ENCODE assay signal across 9 mouse cellular contexts in the genomic region with DNA sequence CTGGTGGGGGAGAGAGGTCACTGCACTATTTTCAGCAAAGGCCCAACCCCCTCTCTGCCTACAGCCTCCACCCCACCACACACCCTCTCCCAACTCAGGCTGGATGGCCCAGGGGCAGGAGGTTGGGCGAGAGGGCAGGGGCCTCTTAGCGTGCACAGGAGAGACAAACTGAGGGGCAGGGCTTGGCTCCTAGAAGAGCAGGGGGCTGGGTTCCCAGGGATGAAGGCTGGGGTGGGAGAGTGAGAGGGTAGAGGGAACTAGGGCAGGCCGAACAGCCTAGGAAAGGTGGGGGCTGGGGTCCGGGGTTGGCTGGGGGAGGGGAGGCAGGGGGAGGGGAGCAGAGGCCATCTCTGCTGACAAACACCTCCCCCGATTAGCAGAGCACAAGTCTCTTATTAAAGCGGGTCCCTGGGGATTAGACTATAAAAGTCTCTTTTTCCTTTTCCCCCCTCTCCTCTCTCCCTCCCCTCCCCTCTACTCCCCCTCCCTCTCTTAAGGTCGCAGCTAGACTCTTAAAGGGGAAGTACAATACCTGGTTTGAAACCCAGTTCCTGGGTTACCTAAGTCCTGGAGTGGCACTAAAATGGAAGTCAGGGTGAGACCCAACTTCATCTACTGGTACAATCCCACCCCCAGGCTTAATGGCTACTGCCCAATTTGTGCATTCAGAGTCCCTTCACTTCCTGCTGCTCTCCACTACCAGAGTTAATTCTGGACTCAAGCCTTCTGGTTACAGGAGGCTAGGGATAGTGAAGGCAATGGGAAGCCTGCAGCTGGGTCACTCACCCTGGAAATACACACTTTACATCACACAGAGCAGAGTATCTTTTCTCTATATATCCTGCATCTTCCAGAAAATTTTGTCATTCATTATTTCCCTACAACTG. TPM values are rescaled to one million over a fixed set of nuclear protein-coding genes. Genes with fewer than 3 reads are reported as not detected.
DNase-seq lines count a peak whose midpoint lies in the region; ATAC-seq lines count a peak whose summit lies in the region.
"Had no signal": no experiment of that assay in that cellular context is flagged by ENCODE, and none has a peak within 500 bp of the region (broad histone marks: within the 10 kb centered on the region; RNA-seq: fewer than 3 reads in every experiment).

No protein-coding gene starts in this region.

- H3K4me2 ChIP-seq in heart, embryonic 13.5 days: peak overlapping the region; percentile 96
- H3K4me2 ChIP-seq in hindbrain, embryonic 16.5 days (ENCODE audit: low read length): peak overlapping the region; percentile 59
- peak overlapping the region; percentile 88 for H3K4me2 ChIP-seq in midbrain, embryonic 15.5 days

- WGBS in heart, embryonic 13.5 days: 4% methylated on average over 7 of the region's 7 CpGs
- 0% methylated on average over 7 of the region's 7 CpGs for WGBS in hindbrain, embryonic 16.5 days
- 6% methylated on average over 6 of the region's 7 CpGs for WGBS in midbrain, embryonic 15.5 days

- peak overlapping the region; percentile 75 for H3K4me3 ChIP-seq in heart, embryonic 13.5 days
- H3K4me3 ChIP-seq in hindbrain, embryonic 16.5 days (ENCODE audit: low read length): peak overlapping the region; percentile 91
- H3K4me3 ChIP-seq in midbrain, embryonic 15.5 days: peak overlapping the region; percentile 63

- peaks cover 20% of the 10 kb centered on the region for H3K27me3 ChIP-seq in heart, embryonic 13.5 days (replicated peaks)
- no peaks in the 10 kb centered on the region for H3K27me3 ChIP-seq in hindbrain, embryonic 16.5 days (replicated peaks; ENCODE audit: control insufficient read depth, insufficient read depth, low read length)
- no peaks in the 10 kb centered on the region for H3K27me3 ChIP-seq in midbrain, embryonic 15.5 days (replicated peaks)

- ATAC-seq in heart, embryonic 13.5 days (ENCODE audit: extremely low read depth, insufficient number of reproducible peaks, low FRiP score, low TSS enrichment): no peak
- ATAC-seq in hindbrain, embryonic 16.5 days: peak; percentile 14; the same call in 1 of the 2 replicates
- peak; percentile 42 for ATAC-seq in midbrain, embryonic 15.5 days (replicated peaks)

- H3K4me1 ChIP-seq in heart, embryonic 13.5 days: peaks cover 50% of the 10 kb centered on the region
- peaks cover 26% of the 10 kb centered on the region for H3K4me1 ChIP-seq in hindbrain, embryonic 16.5 days (ENCODE audit: control insufficient read depth, insufficient read depth, low read depth, low read length)
- H3K4me1 ChIP-seq in midbrain, embryonic 15.5 days: peaks cover 37% of the 10 kb centered on the region

- H3K9ac ChIP-seq in heart, embryonic 13.5 days: peak overlapping the region; percentile 85
- H3K9ac ChIP-seq in hindbrain, embryonic 16.5 days (ENCODE audit: low read depth, low read length): peak overlapping the region; percentile 64
- peak overlapping the region; percentile 52 for H3K9ac ChIP-seq in midbrain, embryonic 15.5 days

- intact Hi-C loops in heart, postnatal 14 days (cut with DNase I): no loop called here
- intact Hi-C loops in left cerebral cortex, postnatal 25 days (cut with DNase I): no loop called here

- H3K9me3 ChIP-seq in heart, embryonic 13.5 days: no peaks in the 10 kb centered on the region
- no peaks in the 10 kb centered on the region for H3K9me3 ChIP-seq in hindbrain, embryonic 16.5 days (ENCODE audit: control insufficient read depth, low read length)
- no peaks in the 10 kb centered on the region for H3K9me3 ChIP-seq in midbrain, embryonic 15.5 days

- no peak for DNase-seq in heart, postnatal 14 days
- DNase-seq in embryo, embryonic 10.5 days (ENCODE audit: low spot score): peak; percentile 91
- no peak for DNase-seq in left cerebral cortex, postnatal 25 days (ENCODE audit: low spot score in 2 of 2)
- no peak for DNase-seq in adrenal gland, postnatal 36 days
- DNase-seq in layer of hippocampus, postnatal 36 days: no peak

- H3K36me3 ChIP-seq in heart, embryonic 13.5 days: peaks cover 23% of the 10 kb centered on the region
- H3K36me3 ChIP-seq in hindbrain, embryonic 16.5 days (ENCODE audit: control insufficient read depth, insufficient read depth, low read length): 0 out of 2 replicates have a peak, but pooled peaks cover 2% of the 10 kb centered on the region
- peaks cover 13% of the 10 kb centered on the region; the same call in 1 of the 2 replicates for H3K36me3 ChIP-seq in midbrain, embryonic 15.5 days (replicated peaks)

- H3K27ac ChIP-seq in heart, embryonic 13.5 days (replicated peaks): peak overlapping the region; percentile 53
- peak overlapping the region; percentile 65 for H3K27ac ChIP-seq in hindbrain, embryonic 16.5 days (ENCODE audit: low read depth, low read length)
- peak overlapping the region; percentile 72 for H3K27ac ChIP-seq in midbrain, embryonic 15.5 days

RNA-seq across cellular contexts. Expression of a gene that starts 2.3 kb away (rescaled TPM):
- 2.8 and 3.6 TPM in 2 replicates for polyA plus RNA-seq in heart, embryonic 13.5 days (2015; fragmentation: Nextera tagmentation; extraction: Ambion mirVana)
- total RNA-seq in heart, postnatal 14 days (2021): 1 to 10 TPM; 2.8 TPM
- polyA plus RNA-seq in hindbrain, embryonic 16.5 days (2015; fragmentation: Nextera tagmentation; extraction: Ambion mirVana): 5.8 and 6.5 TPM in 2 replicates
- 10.3 and 10.9 TPM in 2 replicates for polyA plus RNA-seq in midbrain, embryonic 15.5 days (2015; fragmentation: Nextera tagmentation; extraction: Ambion mirVana)
- 10 to 100 TPM; 12.8 to 14.9 TPM for total RNA-seq in left cerebral cortex, postnatal 25 days (2021)
- total RNA-seq in adrenal gland, postnatal 36 days (2021): 1 to 10 TPM; 1.7 to 2.3 TPM
- 10 to 100 TPM; 20.4 to 22.7 TPM for total RNA-seq in layer of hippocampus, postnatal 36 days (2021)

RNA-seq across cellular contexts. Expression of a gene that starts 11.6 kb away (rescaled TPM):
- 370 and 426 TPM in 2 replicates for polyA plus RNA-seq in heart, embryonic 13.5 days (2015; fragmentation: Nextera tagmentation; extraction: Ambion mirVana)
- total RNA-seq in heart, postnatal 14 days (2021): 100 to 1,000 TPM; 127 to 131 TPM
- polyA plus RNA-seq in hindbrain, embryonic 16.5 days (2015; fragmentation: Nextera tagmentation; extraction: Ambion mirVana): 322 and 343 TPM in 2 replicates
- polyA plus RNA-seq in midbrain, embryonic 15.5 days (2015; fragmentation: Nextera tagmentation; extraction: Ambion mirVana): 154 and 184 TPM in 2 replicates
- 10 to 100 TPM; 65.0 to 74.0 TPM for total RNA-seq in left cerebral cortex, postnatal 25 days (2021)
- total RNA-seq in adrenal gland, postnatal 36 days (2021): 100 to 1,000 TPM; 285 to 398 TPM
- 10 to 100 TPM; 77.8 to 79.7 TPM for total RNA-seq in layer of hippocampus, postnatal 36 days (2021)

RNA-seq across cellular contexts. Expression of a gene that starts 33.5 kb away (rescaled TPM):
- 8.9 and 10.3 TPM in 2 replicates for polyA plus RNA-seq in heart, embryonic 13.5 days (2015; fragmentation: Nextera tagmentation; extraction: Ambion mirVana)
- total RNA-seq in heart, postnatal 14 days (2021): 1 to 10 TPM; 8.6 to 9.5 TPM
- 29.6 and 30.0 TPM in 2 replicates for polyA plus RNA-seq in hindbrain, embryonic 16.5 days (2015; fragmentation: Nextera tagmentation; extraction: Ambion mirVana)
- polyA plus RNA-seq in midbrain, embryonic 15.5 days (2015; fragmentation: Nextera tagmentation; extraction: Ambion mirVana): 12.9 and 15.4 TPM in 2 replicates
- total RNA-seq in left cerebral cortex, postnatal 25 days (2021): 1 to 10 TPM; 6.0 to 8.2 TPM
- 10 to 100 TPM; 12.0 to 14.0 TPM for total RNA-seq in adrenal gland, postnatal 36 days (2021)
- total RNA-seq in layer of hippocampus, postnatal 36 days (2021): 1 to 10 TPM; 6.4 to 8.9 TPM

RNA-seq across cellular contexts. Expression of a gene that starts 34.7 kb away (rescaled TPM):
- polyA plus RNA-seq in heart, embryonic 13.5 days (2015; fragmentation: Nextera tagmentation; extraction: Ambion mirVana): 199 and 223 TPM in 2 replicates
- total RNA-seq in heart, postnatal 14 days (2021): 100 to 1,000 TPM; 177 to 183 TPM
- 247 and 278 TPM in 2 replicates for polyA plus RNA-seq in hindbrain, embryonic 16.5 days (2015; fragmentation: Nextera tagmentation; extraction: Ambion mirVana)
- polyA plus RNA-seq in midbrain, embryonic 15.5 days (2015; fragmentation: Nextera tagmentation; extraction: Ambion mirVana): 259 and 262 TPM in 2 replicates
- 10 to 100 TPM; 81.4 to 86.2 TPM for total RNA-seq in left cerebral cortex, postnatal 25 days (2021)
- 100 to 1,000 TPM; 187 to 198 TPM for total RNA-seq in adrenal gland, postnatal 36 days (2021)
- 10 to 100 TPM; 92.9 to 94.1 TPM for total RNA-seq in layer of hippocampus, postnatal 36 days (2021)

RNA-seq across cellular contexts. Expression of a gene that starts 44.4 kb away (rescaled TPM):
- 2.4 and 2.9 TPM in 2 replicates for polyA plus RNA-seq in heart, embryonic 13.5 days (2015; fragmentation: Nextera tagmentation; extraction: Ambion mirVana)
- total RNA-seq in heart, postnatal 14 days (2021): 100 to 1,000 TPM; 163 to 167 TPM
- 12.7 and 12.8 TPM in 2 replicates for polyA plus RNA-seq in hindbrain, embryonic 16.5 days (2015; fragmentation: Nextera tagmentation; extraction: Ambion mirVana)
- polyA plus RNA-seq in midbrain, embryonic 15.5 days (2015; fragmentation: Nextera tagmentation; extraction: Ambion mirVana): 5.1 and 5.5 TPM in 2 replicates
- total RNA-seq in left cerebral cortex, postnatal 25 days (2021): 10 to 100 TPM; 12.4 to 15.5 TPM
- total RNA-seq in adrenal gland, postnatal 36 days (2021): 10 to 100 TPM; 10.4 to 16.0 TPM
- 10 to 100 TPM; 30.1 to 35.4 TPM for total RNA-seq in layer of hippocampus, postnatal 36 days (2021)
- total RNA-seq: hematopoietic stem cell, adult 5-6 weeks had no signal
